Mouse (Mus musculus): ENCODE results near the gene Hamp.

DNA sequence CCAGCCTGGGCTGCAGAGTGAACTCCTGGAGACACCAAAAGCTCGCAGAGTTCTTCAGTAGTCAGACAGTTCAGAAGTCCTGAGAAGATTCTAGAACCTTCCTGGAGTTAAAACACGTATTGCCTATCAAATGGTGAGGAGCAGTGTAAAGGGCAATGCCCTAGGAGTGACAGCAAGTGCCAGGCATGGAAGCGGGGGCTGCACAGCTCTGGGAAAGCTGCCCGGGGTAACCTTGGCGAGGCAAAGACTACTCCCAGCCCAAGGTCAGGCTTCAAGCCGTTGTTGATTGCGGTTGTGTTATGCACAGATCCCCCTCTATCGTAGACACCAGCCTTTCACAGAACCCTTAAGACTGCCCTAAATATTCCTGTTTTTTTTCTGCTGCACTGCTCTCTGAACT, 24.8 kb upstream of the Hamp start:
- TF ChIP-seq CTCF (IDR thresholded peaks at IDR 0.05; ENCODE audit: low read depth, low read length) (no peak), POLR2A (IDR thresholded peaks at IDR 0.05; ENCODE audit: borderline replicate concordance, low read depth, low read length) (no peak)
